Mouse (Mus musculus) right cerebral cortex, postnatal 10 days (tissue): ENCODE results near the gene Catip.
"Not testable (repeated sequence)": the region's sequence is repeated elsewhere in the genome, so short reads cannot be mapped to it uniquely, and the experiment has no call there.

Experiments used
- DNase-seq, 2 experiments: peaks; one replicate each; pipeline ENCODE4 v3.0.0; 2021; ENCODE audit warnings: low spot score in 2 of 2

Gene Catip

GRCm38 (mm10) chr1:74361812-74362211, at the start of gene Catip:
Gene Catip, plus strand, starts transcription at chr1:74362108.
- DNase-seq = peak; percentile 81 to 86

GRCm38 (mm10) chr1:74313049-74313692, 48.7 kb upstream of the Catip start:
- peak; percentile 85 for DNase-seq

GRCm38 (mm10) chr1:74314796-74315195, 47.1 kb upstream of the Catip start:
- DNase-seq = no peak

- no peak for DNase-seq
Measured at GRCm38 (mm10) chr1:74316114-74316827, 45.6 kb upstream of the Catip start.

GRCm38 (mm10) chr1:74318711-74319110, 43.2 kb upstream of the Catip start:
- DNase-seq = no peak

- DNase-seq = no peak
Measured at GRCm38 (mm10) chr1:74321396-74321795, 40.5 kb upstream of the Catip start.

GRCm38 (mm10) chr1:74326916-74327315, 35.0 kb upstream of the Catip start:
- not testable (repeated sequence) for DNase-seq

- no peak for DNase-seq
Measured at GRCm38 (mm10) chr1:74329899-74330431, 31.9 kb upstream of the Catip start.

GRCm38 (mm10) chr1:74331046-74331681, 30.7 kb upstream of the Catip start:
- no peak for DNase-seq

GRCm38 (mm10) chr1:74332241-74332763, 29.6 kb upstream of the Catip start:
- DNase-seq = peak; percentile 97

- no peak for DNase-seq
Measured at GRCm38 (mm10) chr1:74332930-74333329, 29.0 kb upstream of the Catip start.

GRCm38 (mm10) chr1:74334607-74335006, 27.3 kb upstream of the Catip start:
- no peak for DNase-seq

GRCm38 (mm10) chr1:74335033-74335432, 26.9 kb upstream of the Catip start:
- DNase-seq = no peak

- no peak for DNase-seq
Measured at GRCm38 (mm10) chr1:74335436-74336170, 26.3 kb upstream of the Catip start.

- no peak for DNase-seq
Measured at GRCm38 (mm10) chr1:74337241-74337771, 24.6 kb upstream of the Catip start.

GRCm38 (mm10) chr1:74338013-74338412, 23.9 kb upstream of the Catip start:
- no peak for DNase-seq

- DNase-seq = no peak
Measured at GRCm38 (mm10) chr1:74338626-74339025, 23.3 kb upstream of the Catip start.

- no peak for DNase-seq
Measured at GRCm38 (mm10) chr1:74339917-74340316, 22.0 kb upstream of the Catip start.

- peak; percentile 81 to 85 for DNase-seq
Measured at GRCm38 (mm10) chr1:74340361-74340764, 21.5 kb upstream of the Catip start.

- DNase-seq = not testable (repeated sequence)
Measured at GRCm38 (mm10) chr1:74340992-74341391, 20.9 kb upstream of the Catip start.

GRCm38 (mm10) chr1:74341898-74342297, 20.0 kb upstream of the Catip start:
- DNase-seq = no peak
